Mouse (Mus musculus): ENCODE results near the gene Usp28. TPM values are rescaled to one million over a fixed set of nuclear protein-coding genes. Genes with fewer than 3 reads are reported as not detected.

Gene Usp28
- total and polyA plus RNA-seq, 2 experiments = 6.1 to 8.2 TPM

DNA sequence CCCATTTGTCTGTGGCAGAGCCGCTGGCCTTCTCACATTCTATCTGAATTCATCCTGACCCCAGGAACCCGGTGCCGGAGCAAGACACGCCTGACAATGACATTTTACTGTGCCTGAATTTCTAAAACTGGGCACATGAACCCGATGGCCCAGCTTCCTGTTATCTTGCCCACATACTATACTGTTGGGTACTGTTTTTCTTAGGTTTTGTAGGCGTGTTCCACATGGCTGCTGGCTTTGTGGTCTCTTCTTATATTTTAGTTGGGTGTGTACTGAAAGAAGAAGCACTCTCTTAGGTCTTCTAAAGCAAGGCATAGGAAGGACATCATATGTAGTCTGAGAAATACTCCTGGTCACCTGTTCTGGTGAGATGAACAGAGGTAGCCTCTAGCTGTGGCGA is 9.6 kb downstream of the Usp28 start:
- no peak overlapping the region for H3K4me3 ChIP-seq (ENCODE audit: insufficient read depth, low read depth, low read length)
- peaks cover 7% of the 10 kb centered on the region for H3K79me2 ChIP-seq (ENCODE audit: control insufficient read depth, insufficient read depth, low read length)
- no peak overlapping the region for H3K27ac ChIP-seq (replicated peaks; ENCODE audit: insufficient read depth, low read depth, low read length)
- WGBS = 96% methylated on average over 7 of the region's 7 CpGs
- TF ChIP-seq POLR2A (IDR thresholded peaks at IDR 0.05; ENCODE audit: extremely low read depth, insufficient read depth, low read length) (no peak), CTCF (IDR thresholded peaks at IDR 0.05; ENCODE audit: low read depth, low read length) (no peak)
- H3K36me3 ChIP-seq (ENCODE audit: control insufficient read depth, insufficient read depth, low read length) = 0 out of 2 replicates have a peak, but pooled peaks cover 1% of the 10 kb centered on the region
- no peaks in the 10 kb centered on the region for H3K27me3 ChIP-seq (ENCODE audit: control insufficient read depth, insufficient read depth, low read length)
- no peak for DNase-seq (ENCODE audit: extremely low read depth, low read depth, low spot score)
- H3K4me1 ChIP-seq (ENCODE audit: control insufficient read depth, insufficient read depth, low read length) = no peaks in the 10 kb centered on the region
- no peak overlapping the region for H3K9ac ChIP-seq (ENCODE audit: low read depth, low read length)

GRCm38 (mm10) chr9:48995735-48996134 is 10.6 kb downstream of the Usp28 start:
- 100% methylated on average over 1 of the region's 1 CpGs for WGBS

DNA sequence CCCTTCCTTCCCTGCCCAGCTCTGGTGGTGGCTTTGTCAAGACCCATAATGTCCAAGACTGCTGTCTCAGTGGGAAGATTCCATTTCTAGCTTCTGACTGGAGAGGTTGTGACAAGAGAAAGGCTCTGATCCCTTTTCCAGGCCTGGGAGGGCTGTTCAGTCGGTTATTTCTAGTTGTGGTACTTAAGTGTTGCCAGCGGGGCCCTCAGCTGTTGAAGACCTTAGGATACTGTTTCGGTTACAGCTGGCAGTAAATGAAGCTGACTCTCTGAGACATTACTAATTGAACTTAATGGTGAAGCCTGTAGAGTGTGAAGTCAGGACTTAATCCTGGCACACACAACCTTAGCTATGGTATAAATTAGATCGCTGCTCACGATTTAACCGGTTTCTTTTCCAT is 14.1 kb downstream of the Usp28 start:
- Histone ChIP-seq H3K27ac (replicated peaks; ENCODE audit: insufficient read depth, low read depth, low read length) (no peak overlapping the region), H3K27me3 (ENCODE audit: control insufficient read depth, insufficient read depth, low read length) (no peaks in the 10 kb centered on the region), H3K79me2 (ENCODE audit: control insufficient read depth, insufficient read depth, low read length) (peaks cover 2% of the 10 kb centered on the region; the same call in 1 of the 2 replicates), H3K4me1 (ENCODE audit: control insufficient read depth, insufficient read depth, low read length) (no peaks in the 10 kb centered on the region), H3K9ac (ENCODE audit: low read depth, low read length) (no peak overlapping the region), H3K4me3 (ENCODE audit: insufficient read depth, low read depth, low read length) (no peak overlapping the region), H3K36me3 (ENCODE audit: control insufficient read depth, insufficient read depth, low read length) (peaks cover 13% of the 10 kb centered on the region)
- no peak for TF ChIP-seq POLR2A (IDR thresholded peaks at IDR 0.05; ENCODE audit: extremely low read depth, insufficient read depth, low read length)
- TF ChIP-seq CTCF (IDR thresholded peaks at IDR 0.05; ENCODE audit: low read depth, low read length) = no peak
- no peak for DNase-seq (ENCODE audit: extremely low read depth, low read depth, low spot score)
- WGBS = 96% methylated on average over 6 of the region's 6 CpGs

More at GRCm38 (mm10) chr9:48995735-48996134, 10.6 kb downstream of the Usp28 start:
- Histone ChIP-seq H3K4me1 (ENCODE audit: control insufficient read depth, insufficient read depth, low read length) (no peaks in the 10 kb centered on the region), H3K4me3 (ENCODE audit: insufficient read depth, low read depth, low read length) (no peak overlapping the region), H3K27me3 (ENCODE audit: control insufficient read depth, insufficient read depth, low read length) (no peaks in the 10 kb centered on the region), H3K9ac (ENCODE audit: low read depth, low read length) (no peak overlapping the region), H3K79me2 (ENCODE audit: control insufficient read depth, insufficient read depth, low read length) (peaks cover 5% of the 10 kb centered on the region; the same call in 1 of the 2 replicates), H3K36me3 (ENCODE audit: control insufficient read depth, insufficient read depth, low read length) (peaks cover 4% of the 10 kb centered on the region), H3K27ac (replicated peaks; ENCODE audit: insufficient read depth, low read depth, low read length) (no peak overlapping the region)
- DNase-seq (ENCODE audit: extremely low read depth, low read depth, low spot score) = no peak
- TF ChIP-seq CTCF (IDR thresholded peaks at IDR 0.05; ENCODE audit: low read depth, low read length) = no peak
- no peak for TF ChIP-seq POLR2A (IDR thresholded peaks at IDR 0.05; ENCODE audit: extremely low read depth, insufficient read depth, low read length)

- no peak for DNase-seq (ENCODE audit: extremely low read depth, low read depth, low spot score)
- Histone ChIP-seq H3K27ac (replicated peaks; ENCODE audit: insufficient read depth, low read depth, low read length) (no peak overlapping the region), H3K36me3 (ENCODE audit: control insufficient read depth, insufficient read depth, low read length) (peaks cover 28% of the 10 kb centered on the region), H3K27me3 (ENCODE audit: control insufficient read depth, insufficient read depth, low read length) (no peaks in the 10 kb centered on the region), H3K4me3 (ENCODE audit: insufficient read depth, low read depth, low read length) (no peak overlapping the region), H3K4me1 (ENCODE audit: control insufficient read depth, insufficient read depth, low read length) (no peaks in the 10 kb centered on the region), H3K9ac (ENCODE audit: low read depth, low read length) (no peak overlapping the region), H3K79me2 (ENCODE audit: control insufficient read depth, insufficient read depth, low read length) (no peaks in the 10 kb centered on the region)
- TF ChIP-seq POLR2A (IDR thresholded peaks at IDR 0.05; ENCODE audit: extremely low read depth, insufficient read depth, low read length) (no peak), CTCF (IDR thresholded peaks at IDR 0.05; ENCODE audit: low read depth, low read length) (no peak)
- WGBS = 88% methylated on average over 7 of the region's 7 CpGs
Measured at GRCm38 (mm10) chr9:49015824-49016223, 30.6 kb downstream of the Usp28 start.

DNA sequence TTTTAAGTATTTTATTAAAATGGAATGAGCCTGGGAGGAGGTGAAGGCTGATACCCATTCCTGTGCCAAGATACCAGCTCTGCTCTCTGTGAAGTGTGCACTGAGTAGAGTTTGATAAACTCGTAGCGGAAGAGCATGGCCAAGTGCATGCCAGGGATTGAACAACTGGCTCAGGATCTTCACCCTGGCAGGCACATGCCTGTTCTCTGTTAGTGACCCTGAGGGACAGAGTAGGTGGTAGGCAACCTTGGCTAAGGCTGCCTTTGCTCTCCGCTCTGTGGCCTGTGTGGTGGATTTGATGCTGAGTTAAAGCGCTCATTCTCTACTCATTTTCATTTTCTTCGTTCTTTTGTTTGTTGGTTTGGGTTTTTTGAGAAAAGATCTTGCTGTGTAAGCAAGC is 36.1 kb downstream of the Usp28 start:
- H3K9ac ChIP-seq (ENCODE audit: low read depth, low read length) = no peak overlapping the region
- TF ChIP-seq CTCF (IDR thresholded peaks at IDR 0.05; ENCODE audit: low read depth, low read length) (no peak), POLR2A (IDR thresholded peaks at IDR 0.05; ENCODE audit: extremely low read depth, insufficient read depth, low read length) (no peak)

GRCm38 (mm10) chr9:49023956-49024355 is 38.8 kb downstream of the Usp28 start:
- Histone ChIP-seq H3K27ac (replicated peaks; ENCODE audit: insufficient read depth, low read depth, low read length) (no peak overlapping the region), H3K4me3 (ENCODE audit: insufficient read depth, low read depth, low read length) (no peak overlapping the region), H3K9ac (ENCODE audit: low read depth, low read length) (no peak overlapping the region), H3K4me1 (ENCODE audit: control insufficient read depth, insufficient read depth, low read length) (no peaks in the 10 kb centered on the region), H3K36me3 (ENCODE audit: control insufficient read depth, insufficient read depth, low read length) (peaks cover 35% of the 10 kb centered on the region), H3K79me2 (ENCODE audit: control insufficient read depth, insufficient read depth, low read length) (no peaks in the 10 kb centered on the region), H3K27me3 (ENCODE audit: control insufficient read depth, insufficient read depth, low read length) (no peaks in the 10 kb centered on the region)
- no peak for DNase-seq (ENCODE audit: extremely low read depth, low read depth, low spot score)
- TF ChIP-seq CTCF (IDR thresholded peaks at IDR 0.05; ENCODE audit: low read depth, low read length) = no peak
- no peak for TF ChIP-seq POLR2A (IDR thresholded peaks at IDR 0.05; ENCODE audit: extremely low read depth, insufficient read depth, low read length)
- 97% methylated on average over 5 of the region's 5 CpGs for WGBS

More for the DNA sequence above, 36.1 kb downstream of the Usp28 start:
- peaks cover 20% of the 10 kb centered on the region for H3K36me3 ChIP-seq (ENCODE audit: control insufficient read depth, insufficient read depth, low read length)
- no peaks in the 10 kb centered on the region for H3K27me3 ChIP-seq (ENCODE audit: control insufficient read depth, insufficient read depth, low read length)
- no peaks in the 10 kb centered on the region for H3K4me1 ChIP-seq (ENCODE audit: control insufficient read depth, insufficient read depth, low read length)
- no peak for DNase-seq (ENCODE audit: extremely low read depth, low read depth, low spot score)
- H3K79me2 ChIP-seq (ENCODE audit: control insufficient read depth, insufficient read depth, low read length) = no peaks in the 10 kb centered on the region
- 90% methylated on average over 5 of the region's 5 CpGs for WGBS
- H3K27ac ChIP-seq (replicated peaks; ENCODE audit: insufficient read depth, low read depth, low read length) = no peak overlapping the region
- no peak overlapping the region for H3K4me3 ChIP-seq (ENCODE audit: insufficient read depth, low read depth, low read length)
